Mouse (Mus musculus): ENCODE data around the gene Wnt10a. TPM values are rescaled to one million over a fixed set of nuclear protein-coding genes. Genes with fewer than 3 reads are reported as not detected.

Gene Wnt10a
- under 1 TPM in 1 of 2 experiments, not detected in 1; 0.38 TPM for total RNA-seq (2021)

DNA sequence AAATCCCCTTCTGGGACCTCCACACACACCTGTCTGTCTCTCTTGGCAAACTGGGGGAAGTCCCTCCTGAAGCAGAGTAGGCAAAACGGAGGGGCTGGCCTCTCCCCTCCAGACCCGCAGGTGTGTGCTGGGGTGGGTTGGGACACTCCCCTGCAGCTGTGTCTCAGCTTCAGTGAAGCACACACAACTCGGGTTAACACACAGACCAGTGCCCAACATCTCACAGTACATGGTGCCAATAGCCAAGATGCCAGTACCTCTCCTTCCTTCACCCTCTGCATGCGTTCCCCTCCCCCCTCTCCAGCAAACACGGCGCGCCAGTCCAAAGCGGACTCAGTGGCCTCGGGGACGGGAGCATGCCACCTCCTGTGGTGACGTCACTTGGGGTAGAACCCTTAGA lies at the start of gene Wnt10a:
Wnt10a (plus strand) TSS at position 268 of the 400 bp plus-strand sequence.
- no peak for DNase-seq
- intact Hi-C loops (cut with DNase I) = no loop called here

DNA sequence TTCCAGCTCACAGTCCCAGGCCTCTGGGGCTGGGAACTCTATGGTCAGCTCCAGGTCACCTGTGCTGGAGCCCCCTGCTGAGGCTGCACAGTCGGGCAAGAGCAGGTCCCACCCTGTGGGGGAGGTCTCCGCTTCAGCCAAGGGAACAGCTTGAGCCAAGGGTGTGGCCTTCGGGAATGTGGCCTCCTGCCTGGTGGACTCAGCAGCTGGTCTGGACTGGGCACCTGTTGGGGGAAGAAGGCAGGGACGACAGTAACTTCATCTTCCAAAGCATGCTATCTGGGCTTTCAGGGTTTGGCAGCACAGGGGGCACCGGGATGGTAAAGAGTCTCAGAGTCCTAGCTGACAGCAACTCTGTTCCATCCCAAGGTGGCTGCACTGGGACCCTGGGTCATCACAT lies 44.0 kb upstream of the Wnt10a start:
- intact Hi-C loops (cut with DNase I) = no loop called here

DNA sequence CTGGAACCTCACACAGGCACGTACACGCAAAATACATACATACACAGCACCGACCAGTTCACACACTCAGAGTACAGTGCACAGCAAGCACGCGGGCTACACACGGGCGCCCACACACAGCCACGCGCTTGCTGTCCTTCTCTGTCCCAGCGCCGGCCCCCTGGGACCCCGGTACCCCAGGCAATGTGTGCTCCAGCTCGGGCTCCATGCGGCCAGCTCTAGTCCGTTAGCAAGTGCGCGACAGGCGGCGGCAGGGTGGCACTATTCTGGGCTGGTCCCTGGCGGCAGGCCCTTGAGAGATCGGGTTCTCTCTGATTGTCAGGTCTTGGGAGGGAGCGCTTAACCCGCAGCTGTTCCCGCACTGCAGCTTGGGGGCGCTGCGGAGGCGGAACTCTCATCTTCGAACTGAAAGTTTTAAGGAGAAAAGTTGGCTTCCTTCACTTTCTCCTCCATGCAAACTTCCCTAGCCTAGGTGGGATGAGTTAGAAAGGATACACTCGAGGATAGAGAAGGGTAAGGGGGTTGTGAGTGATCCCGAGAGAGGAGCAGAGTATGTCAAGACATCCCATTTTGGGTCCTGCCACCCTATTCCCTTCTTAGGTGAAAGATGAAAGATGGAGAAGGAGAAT lies 42.6 kb upstream of the Wnt10a start, which contains the start of gene Prkag3:
Prkag3 (minus strand) TSS at position 579 of the 629 bp plus-strand sequence.
- peak; percentile 50 for DNase-seq

More for the DNA sequence above, 44.0 kb upstream of the Wnt10a start:
- DNase-seq = no peak

DNA sequence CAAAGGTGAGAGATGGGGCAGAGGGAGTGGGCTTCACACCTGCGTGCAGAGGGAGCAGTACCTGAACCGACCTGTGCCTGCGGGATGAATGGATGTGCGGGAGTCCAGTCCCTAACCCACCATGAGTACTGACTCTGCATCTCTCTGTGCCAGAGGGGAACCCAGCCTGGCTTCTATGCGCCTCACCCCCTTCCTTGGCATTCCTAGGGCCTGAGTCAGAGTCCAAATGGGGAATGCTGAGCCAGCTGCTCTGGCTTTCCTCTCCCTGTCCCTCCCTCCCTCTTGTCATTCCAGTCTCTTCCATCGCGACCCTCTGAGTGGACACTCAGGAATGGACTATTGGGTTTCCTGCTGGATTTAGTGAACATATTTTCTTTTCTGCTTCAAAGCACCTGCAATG lies 42.0 kb upstream of the Wnt10a start:
- DNase-seq = no peak
- intact Hi-C loops (cut with DNase I) = no loop called here

More for the DNA sequence above, 42.6 kb upstream of the Wnt10a start, which contains the start of gene Prkag3:
- intact Hi-C loops (cut with DNase I) = no loop called here

DNA sequence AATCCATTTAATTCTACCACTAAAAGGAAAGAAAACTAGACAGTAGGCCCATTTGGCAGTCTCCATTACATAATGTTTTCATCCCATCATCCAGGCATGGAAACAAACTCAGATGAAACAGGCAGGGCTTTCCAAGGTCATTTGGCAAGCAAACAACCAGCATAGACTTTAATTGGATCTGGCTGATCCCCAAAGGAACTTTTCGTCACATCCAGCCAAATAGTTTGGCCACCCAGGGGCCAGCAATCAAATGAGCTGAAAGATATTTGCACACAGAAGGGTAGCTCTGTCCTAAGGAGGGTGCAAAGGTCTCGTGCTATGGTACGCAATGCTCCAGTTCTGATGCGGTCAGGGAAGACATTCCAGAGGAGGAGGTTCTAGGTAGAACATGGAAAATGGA lies 40.6 kb upstream of the Wnt10a start:
- intact Hi-C loops (cut with DNase I) = no loop called here
- no peak for DNase-seq

DNA sequence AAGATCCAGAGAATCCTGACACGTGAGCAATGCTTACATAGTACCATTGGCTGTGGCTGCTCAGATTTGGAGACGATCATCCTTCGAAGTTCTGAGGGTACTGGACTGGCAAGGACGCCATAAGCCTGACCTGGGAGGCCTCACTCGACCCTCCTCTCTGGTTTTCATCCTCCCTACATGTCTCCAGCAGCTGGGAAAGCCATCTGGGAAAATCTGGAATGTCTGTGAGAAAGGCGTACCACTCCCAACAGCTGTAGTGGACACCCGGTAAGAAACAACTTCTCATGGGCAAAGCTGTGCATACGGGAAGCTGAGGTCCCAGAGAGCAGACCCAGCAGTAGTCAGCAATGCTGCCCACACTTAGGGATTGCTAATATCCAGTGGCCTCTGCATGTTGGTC lies 39.2 kb upstream of the Wnt10a start:
- intact Hi-C loops (cut with DNase I) = no loop called here
- DNase-seq = no peak

DNA sequence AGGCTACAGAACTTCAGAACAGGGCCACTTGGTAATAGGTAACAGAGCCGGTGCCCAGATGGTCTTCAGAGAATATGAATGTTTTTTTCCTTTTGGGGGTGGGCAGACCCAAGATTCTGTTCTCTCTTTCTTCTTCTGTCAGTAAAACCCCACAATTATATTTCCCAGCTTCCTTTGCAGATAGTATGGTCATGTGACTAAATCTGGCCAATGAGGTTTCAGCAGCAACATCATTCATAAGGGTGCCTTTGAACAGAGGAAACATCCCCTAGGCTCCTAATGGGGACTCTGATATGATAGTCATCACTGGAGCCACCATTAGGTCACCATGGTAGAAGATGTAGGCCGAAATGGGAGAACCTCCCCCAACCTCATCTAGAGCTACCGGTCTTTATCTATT lies 38.5 kb upstream of the Wnt10a start:
- no peak for DNase-seq
- intact Hi-C loops (cut with DNase I) = no loop called here

DNA sequence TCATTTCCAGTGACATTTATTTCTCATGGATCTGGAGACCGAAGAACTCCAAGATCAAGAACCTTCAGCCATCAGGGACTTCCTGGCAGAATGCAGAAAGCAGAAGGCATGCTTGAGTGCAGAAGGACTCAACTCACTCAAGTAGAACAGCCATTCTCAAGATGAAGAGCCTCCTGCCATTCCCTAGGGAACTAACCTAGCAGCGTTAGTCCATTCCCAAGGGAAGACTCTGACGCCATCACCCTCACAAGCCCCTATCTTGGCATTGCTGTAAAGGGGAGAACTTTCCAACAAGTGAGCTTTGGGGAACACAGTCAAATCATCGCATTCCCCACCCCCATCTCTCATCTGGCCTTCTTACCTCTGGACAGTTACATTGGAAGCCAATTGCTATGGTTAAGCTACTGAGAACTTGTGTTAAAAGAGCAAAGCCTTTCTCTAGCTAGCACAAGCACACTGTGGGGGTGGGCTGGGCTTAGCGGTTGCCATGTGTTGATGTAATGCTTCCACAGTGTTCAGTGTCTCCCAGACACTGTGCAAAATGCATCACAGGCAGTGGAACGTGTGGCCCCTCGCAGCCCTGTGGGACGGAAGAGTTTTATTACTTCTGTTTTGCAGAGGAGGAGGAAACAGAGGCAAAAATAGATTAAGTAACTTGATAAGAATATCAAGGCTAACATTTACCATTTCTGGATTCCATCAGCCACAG lies 37.9 kb upstream of the Wnt10a start:
- intact Hi-C loops (cut with DNase I) = no loop called here
- DNase-seq = no peak

DNA sequence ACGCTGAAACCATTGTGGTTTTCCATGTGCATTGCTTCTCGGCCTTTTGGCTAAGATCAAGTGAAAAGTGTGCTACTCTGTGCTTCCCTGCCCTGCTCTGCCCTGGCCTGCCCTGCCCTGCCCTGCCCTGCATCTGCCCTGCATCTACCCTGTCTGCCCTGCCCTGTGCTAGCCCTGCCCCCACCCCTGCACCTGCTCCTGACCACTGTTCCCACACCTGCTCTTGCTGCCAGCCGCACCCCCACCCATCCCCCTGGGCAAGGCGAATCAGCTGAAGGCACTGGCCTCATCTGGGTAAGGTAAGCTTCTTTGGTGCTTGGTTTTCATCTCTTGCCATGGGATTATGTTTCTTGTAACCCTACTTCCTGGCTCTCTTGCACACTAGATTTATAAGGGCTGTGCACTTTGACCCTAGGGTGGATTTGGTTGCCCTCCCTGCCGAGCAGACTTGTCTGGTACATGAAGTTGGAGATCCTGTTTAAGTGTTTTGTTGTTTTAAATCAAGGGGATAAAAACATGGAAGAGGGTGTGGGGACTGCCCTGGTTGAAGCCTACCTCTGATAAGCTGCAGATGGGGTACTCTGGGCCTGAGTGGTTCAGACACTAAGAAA lies 37.0 kb upstream of the Wnt10a start:
- intact Hi-C loops (cut with DNase I) = no loop called here
- no peak for DNase-seq

DNA sequence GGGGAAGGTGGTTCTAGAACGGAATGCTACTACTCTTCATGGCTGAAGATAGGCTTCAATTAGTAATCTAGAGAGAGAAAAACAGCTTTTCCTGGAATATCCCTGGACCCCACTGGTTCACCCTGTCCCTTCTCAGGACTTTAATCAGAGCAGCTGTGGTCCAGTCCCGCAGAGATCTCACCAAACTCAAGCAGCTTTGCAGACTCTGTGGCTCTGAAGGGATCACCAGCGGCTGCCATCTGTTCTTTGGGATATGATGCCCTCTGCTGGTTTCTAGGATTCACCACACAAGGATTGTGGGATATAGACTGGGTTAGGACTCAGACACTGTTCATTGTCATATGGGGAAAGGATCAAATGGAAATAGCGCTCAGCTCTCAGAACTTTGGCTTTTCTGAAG lies 31.5 kb upstream of the Wnt10a start:
- intact Hi-C loops (cut with DNase I) = no loop called here
- DNase-seq = peak; percentile 31

DNA sequence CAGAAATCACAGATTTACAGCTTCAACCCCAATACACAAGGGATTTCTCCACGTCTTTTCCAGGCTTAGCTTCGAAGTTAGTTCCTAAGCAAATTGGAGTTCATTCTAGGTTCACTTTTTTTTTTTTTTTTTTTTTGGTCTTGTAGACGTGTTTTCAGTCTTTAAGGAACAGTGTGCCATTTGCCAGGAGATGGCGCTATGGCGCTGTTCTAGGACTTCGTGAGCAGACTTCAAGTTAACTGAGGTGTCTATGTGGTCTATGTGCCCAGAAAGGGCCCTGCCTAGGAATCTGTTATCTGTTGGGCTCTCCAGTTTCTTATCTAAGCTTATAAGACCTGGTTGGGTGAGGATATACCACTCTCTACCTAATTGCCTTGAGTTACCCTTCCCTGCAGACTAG lies 28.2 kb upstream of the Wnt10a start:
- peak; percentile 78 for DNase-seq
- intact Hi-C loops (cut with DNase I) = no loop called here

DNA sequence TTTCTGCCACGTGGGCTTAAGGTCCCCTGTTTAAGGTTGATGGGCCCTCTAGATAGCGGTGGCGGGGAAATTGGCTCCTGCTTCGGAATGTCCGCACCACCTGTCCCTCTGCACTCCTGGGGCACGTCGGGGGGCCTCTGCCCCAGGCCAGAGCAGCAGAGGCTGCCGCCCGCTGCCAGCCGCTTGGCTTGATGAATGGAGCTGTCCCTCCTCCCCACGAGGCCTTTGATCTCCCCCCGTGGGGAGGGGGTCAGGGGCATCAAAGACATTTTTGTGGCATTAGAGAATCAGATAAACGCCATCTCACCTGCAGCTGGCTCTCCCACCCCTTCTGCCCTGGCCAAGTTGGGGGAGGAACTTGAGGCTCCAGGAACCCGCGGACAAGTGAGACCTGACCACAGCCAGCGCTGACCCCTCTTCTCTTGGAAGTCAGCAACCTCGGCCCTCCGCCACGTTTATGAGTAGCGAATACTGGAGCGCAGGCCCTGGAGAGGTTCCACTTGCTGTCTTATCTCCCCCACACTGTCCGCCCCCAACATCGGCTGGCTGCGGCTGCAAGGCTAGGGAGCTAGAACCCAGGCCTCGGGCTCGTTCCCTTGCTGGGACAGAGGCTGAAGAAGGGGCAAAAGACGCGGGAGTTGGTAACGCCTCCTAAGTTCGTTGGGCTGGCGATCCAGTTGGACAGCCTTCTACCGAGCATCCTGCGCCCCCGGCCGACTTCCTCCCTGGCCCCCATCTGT lies 20.4 kb upstream of the Wnt10a start:
- DNase-seq = no peak
- intact Hi-C loops (cut with DNase I) = no loop called here

DNA sequence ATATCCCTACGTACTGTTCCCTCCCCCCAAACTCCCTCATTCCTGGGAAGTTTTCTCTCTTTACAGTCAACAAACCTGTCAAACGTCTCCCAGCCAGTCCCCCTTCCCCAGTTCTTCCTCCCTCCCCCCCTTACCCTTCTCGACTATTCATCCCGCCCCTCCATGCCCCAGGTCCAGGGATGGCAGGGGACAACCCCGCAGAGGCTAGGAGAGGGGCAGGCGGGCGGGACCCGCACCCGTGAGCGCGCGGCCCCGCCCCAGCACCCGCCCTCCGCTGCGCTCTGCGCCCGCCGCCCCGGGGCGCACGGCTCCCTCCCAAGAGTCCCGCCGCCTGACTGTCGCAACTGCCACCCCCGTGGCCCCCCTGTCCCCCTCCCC lies 19.9 kb upstream of the Wnt10a start:
- intact Hi-C loops (cut with DNase I) = no loop called here
- no peak for DNase-seq

DNA sequence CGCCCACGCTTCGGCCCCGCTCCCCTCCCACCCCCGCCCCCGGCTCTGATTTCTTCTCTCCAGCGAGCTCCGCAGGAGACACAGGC lies 19.6 kb upstream of the Wnt10a start, which contains the start of gene Wnt6:
Wnt6 (plus strand) TSS at position 48 of the 86 bp plus-strand sequence.
- no peak for DNase-seq
- intact Hi-C loops (cut with DNase I) = no loop called here

DNA sequence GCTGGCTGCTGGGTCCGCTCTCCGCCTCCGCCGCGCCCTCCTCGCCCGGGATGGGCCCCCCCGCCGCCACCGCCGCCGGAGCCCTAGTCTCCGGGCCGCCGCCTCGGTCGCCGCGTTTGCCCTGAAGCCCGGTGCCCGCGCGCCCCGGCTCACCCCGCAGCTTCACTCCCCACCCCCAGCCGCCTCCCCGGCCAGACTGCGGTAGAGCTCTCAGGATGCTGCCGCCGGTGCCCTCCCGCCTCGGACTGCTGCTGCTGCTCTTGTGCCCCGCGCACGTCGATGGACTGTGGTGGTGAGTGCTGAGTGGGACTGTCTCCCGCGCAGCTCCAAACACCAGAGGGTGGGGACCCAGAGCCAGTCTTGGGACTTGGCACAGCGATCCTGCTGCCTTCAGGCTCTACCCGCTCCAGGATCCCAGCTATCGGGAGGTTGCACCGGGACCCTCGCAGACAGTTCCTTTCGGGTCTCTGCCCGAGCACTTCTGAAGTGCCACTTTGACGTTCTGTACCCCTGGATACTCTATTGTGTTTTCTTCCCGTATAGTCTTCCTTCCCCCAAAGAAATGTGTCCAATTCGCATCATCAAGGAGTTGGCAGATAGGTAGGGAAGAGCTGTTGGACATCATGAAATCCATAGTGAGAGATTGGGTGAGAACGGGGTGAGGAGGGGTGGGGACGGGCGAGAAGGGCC lies 19.2 kb upstream of the Wnt10a start:
- DNase-seq = no peak
- intact Hi-C loops (cut with DNase I) = no loop called here

DNA sequence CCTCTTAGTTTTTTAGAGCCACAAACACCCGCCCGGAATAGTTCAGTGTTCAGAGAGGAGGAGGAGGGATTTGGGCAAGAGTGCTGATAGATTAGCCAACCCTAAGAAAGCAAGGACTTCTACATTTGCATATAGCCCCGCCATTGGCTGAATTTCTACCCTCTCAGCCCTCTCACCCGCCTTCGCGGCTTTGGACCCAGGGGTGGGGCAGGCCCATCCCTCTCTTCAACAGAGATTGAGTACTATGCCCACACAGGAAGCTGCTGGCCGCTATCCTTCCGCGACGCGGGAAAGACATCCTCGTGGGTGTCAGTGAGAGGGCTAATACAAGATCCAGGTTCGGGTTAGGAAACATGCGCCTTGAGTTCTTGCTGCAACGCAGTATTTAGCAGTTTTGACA lies 18.2 kb upstream of the Wnt10a start:
- DNase-seq = peak; percentile 72
- intact Hi-C loops (cut with DNase I) = no loop called here

DNA sequence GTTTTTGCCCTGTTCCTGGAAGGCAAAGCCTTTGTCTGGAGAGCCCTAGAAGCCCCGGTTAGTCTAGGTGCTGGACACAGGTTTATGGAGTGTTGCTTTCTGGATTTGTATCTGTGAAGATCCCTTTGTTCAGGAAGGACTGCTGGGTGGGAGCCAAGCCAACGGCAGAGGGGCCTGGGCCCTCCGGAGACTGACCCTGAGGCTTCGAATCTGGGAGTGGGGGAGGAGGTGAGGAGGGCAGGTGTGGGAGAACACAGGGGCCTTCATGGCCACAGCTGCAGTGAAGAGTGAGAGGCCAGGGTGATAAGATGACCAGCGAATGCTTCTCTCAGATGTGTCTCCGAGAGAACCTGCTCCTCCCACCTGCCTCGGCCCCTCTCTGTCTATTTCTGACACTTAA lies 17.3 kb upstream of the Wnt10a start:
- no peak for DNase-seq
- intact Hi-C loops (cut with DNase I) = no loop called here

DNA sequence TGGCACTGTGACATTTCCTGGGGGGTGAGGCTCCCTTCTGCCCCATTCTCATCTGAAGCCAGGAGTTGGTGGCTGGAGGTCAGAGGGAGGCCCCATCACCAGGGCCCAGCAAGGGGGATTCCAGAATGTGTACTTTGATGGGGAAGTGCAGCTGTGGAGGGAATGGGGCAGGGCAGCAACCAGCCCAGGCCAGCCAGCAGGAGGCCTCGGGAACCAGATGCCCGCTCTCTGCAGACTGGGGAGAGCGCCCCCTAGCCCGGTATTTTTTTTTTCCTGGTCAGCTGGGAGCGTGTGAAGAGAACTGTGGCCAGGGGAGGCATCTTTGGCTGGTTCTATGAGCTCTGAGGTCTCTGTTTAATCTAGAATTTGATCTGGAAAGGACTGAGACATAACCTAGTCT lies 15.5 kb upstream of the Wnt10a start:
- no peak for DNase-seq
- intact Hi-C loops (cut with DNase I) = no loop called here

DNA sequence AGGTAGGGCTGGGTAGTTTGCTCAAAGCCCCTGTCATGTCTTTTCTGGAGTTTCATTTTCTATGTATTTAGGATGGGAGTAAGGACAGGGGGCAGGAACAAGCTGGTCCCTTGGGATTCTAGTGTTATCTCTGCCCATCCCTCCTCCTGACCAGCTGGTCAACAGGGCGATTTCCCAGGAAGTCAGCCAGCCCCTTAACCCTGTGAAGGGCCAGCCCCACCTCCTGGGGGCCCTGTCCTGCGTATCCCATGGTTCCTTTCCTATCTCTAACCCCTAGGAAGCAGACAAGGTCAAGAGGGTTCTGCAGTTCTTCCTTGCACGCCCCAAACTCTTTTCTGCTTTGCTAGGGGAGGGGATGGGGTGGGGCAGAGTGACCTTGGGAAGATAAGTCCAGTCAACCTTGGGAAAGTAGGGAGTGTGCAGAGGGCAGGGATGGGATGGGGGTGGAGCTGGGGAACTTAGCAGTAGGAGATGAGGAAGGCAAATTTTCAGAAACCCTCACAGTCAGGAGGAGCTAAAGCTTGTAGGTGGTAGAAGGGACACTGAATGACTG lies 12.3 kb upstream of the Wnt10a start:
- intact Hi-C loops (cut with DNase I) = no loop called here
- DNase-seq = no peak

DNA sequence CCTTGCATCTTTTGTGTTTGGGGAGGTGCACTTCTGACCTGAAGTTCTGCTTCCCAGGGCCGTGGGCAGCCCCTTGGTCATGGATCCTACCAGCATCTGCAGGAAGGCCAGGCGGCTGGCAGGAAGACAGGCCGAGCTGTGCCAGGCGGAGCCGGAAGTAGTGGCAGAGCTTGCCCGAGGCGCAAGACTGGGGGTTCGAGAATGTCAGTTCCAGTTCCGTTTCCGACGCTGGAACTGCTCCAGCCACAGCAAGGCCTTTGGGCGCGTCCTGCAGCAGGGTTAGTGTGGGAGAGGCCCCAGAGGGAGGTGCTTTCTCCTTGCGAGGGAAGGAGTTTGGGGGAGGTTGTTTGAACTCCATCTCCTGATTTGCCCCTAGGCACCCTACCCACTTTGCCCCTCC lies 9.3 kb upstream of the Wnt10a start:
- intact Hi-C loops (cut with DNase I) = no loop called here
- DNase-seq = no peak

DNA sequence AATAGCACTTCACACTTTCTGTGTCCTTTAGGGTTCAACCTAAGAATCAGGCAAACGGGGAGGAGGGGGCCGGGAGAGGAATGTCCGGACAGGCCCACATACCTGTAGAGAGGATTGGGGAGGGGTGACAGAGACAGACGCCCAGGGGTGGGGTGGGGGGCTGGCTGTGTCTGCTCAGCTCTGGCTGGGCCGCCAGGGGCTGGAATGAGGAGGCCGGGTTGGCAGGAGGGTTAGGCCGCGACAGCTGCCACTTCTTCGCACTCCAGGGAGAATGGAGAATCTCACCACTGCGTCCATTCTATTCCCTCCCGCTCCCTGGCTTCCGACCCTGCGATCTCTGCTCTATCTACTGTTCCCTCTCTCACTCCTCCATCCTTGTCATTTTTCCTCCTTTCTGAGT lies 7.8 kb upstream of the Wnt10a start:
- DNase-seq = no peak
- intact Hi-C loops (cut with DNase I) = no loop called here

Data from left cerebral cortex, postnatal 4 days (tissue).